ENCODE assay signal across 22 mouse cellular contexts in genomic region chr1:23645093-23645492, GRCm38 (mm10).
DNase-seq lines count a peak whose midpoint lies in the region; ATAC-seq lines count a peak whose summit lies in the region.
"Had no signal": no experiment of that assay in that cellular context is flagged by ENCODE, and none has a peak within 500 bp of the region (broad histone marks: within the 10 kb centered on the region; RNA-seq: fewer than 3 reads in every experiment).

No protein-coding gene starts in this region.

- no peaks in the 10 kb centered on the region for H3K4me1 ChIP-seq in liver, embryonic 12.5 days
- H3K4me1 ChIP-seq: heart, embryonic 10.5 days; heart, embryonic 15.5 days; limb, embryonic 12.5 days; midbrain, embryonic 12.5 days; neural tube, embryonic 12.5 days had no signal

- intact Hi-C loops in left cerebral cortex, postnatal 25 days (cut with DNase I): no loop called here

- 44% methylated on average over 2 of the region's 2 CpGs for WGBS in liver, embryonic 12.5 days (ENCODE audit: insufficient replicate concordance)

- H3K9me3 ChIP-seq in liver, embryonic 12.5 days (replicated peaks): no peaks in the 10 kb centered on the region
- H3K9me3 ChIP-seq: forebrain, embryonic 13.5 days; heart, embryonic 10.5 days; heart, embryonic 15.5 days; limb, embryonic 12.5 days; midbrain, embryonic 12.5 days; neural tube, embryonic 12.5 days had no signal

- no peak overlapping the region for H3K27ac ChIP-seq in liver, embryonic 12.5 days
- H3K27ac ChIP-seq: forebrain, embryonic 13.5 days; heart, embryonic 10.5 days; heart, embryonic 15.5 days; limb, embryonic 12.5 days; midbrain, embryonic 12.5 days; neural tube, embryonic 12.5 days had no signal

- H3K4me3 ChIP-seq in liver, embryonic 12.5 days: no peak overlapping the region
- H3K4me3 ChIP-seq: erythroblast, embryonic 14.5 days; forebrain, embryonic 13.5 days; heart, embryonic 10.5 days; heart, embryonic 15.5 days; limb, embryonic 12.5 days; midbrain, embryonic 12.5 days; myocyte; neural tube, embryonic 12.5 days had no signal

- peak; percentile 89 for DNase-seq in 416B (ENCODE audit: low read depth)
- peak; percentile 45 for DNase-seq in NIH3T3 (ENCODE audit: low read depth)
- DNase-seq in fibroblast of lung, adult 2 months (ENCODE audit: low read depth): peak; percentile 2
- no peak for DNase-seq in left cerebral cortex, postnatal 25 days (ENCODE audit: low spot score in 2 of 2)
- no peak for DNase-seq in layer of hippocampus, adult 9-11 months
- DNase-seq: cerebellum, adult 18-20 months; cerebellum, postnatal 14 days; gastrocnemius, postnatal 14 days; kidney, adult 9 months; kidney, postnatal 14 days; lung, postnatal 36 days; right cerebral cortex, postnatal 4 days had no signal

- no peak overlapping the region for H3K9ac ChIP-seq in liver, embryonic 12.5 days
- H3K9ac ChIP-seq: forebrain, embryonic 13.5 days; heart, embryonic 15.5 days; limb, embryonic 12.5 days; midbrain, embryonic 12.5 days; neural tube, embryonic 12.5 days had no signal

- no peak for ATAC-seq in liver, embryonic 12.5 days
- ATAC-seq: forebrain, embryonic 13.5 days; hindbrain, embryonic 16.5 days had no signal

- no peak overlapping the region for H3K4me2 ChIP-seq in liver, embryonic 12.5 days
- H3K4me2 ChIP-seq: forebrain, embryonic 13.5 days; heart, embryonic 15.5 days; limb, embryonic 12.5 days; midbrain, embryonic 12.5 days; neural tube, embryonic 12.5 days had no signal

- no peaks in the 10 kb centered on the region for H3K36me3 ChIP-seq in liver, embryonic 12.5 days
- H3K36me3 ChIP-seq: heart, embryonic 10.5 days; heart, embryonic 15.5 days; limb, embryonic 12.5 days; midbrain, embryonic 12.5 days; neural tube, embryonic 12.5 days had no signal

- H3K27me3 ChIP-seq in liver, embryonic 12.5 days (replicated peaks): no peaks in the 10 kb centered on the region
- H3K27me3 ChIP-seq: forebrain, embryonic 13.5 days; heart, embryonic 15.5 days; limb, embryonic 12.5 days; midbrain, embryonic 12.5 days; neural tube, embryonic 12.5 days had no signal

Comparison
In these comparisons a context has a peak if more than half of its experiments do, and no peak if none do; other contexts are left out.
1. DNase-seq: peak in 416B (single experiment), NIH3T3 (single experiment) and fibroblast of lung, adult 2 months (single experiment); none in left cerebral cortex, postnatal 25 days (0 of 2) and layer of hippocampus, adult 9-11 months (single experiment).